Mouse (Mus musculus) midbrain, embryonic 12.5 days (tissue): Measurements from ENCODE around the gene Aunip. TPM values are rescaled to one million over a fixed set of nuclear protein-coding genes. Genes with fewer than 3 reads are reported as not detected.

Source experiments
- ATAC-seq: fragments of 200-750 bp; cut with Nextera tagmentation; 2 replicates; pipeline ENCODE4 v1.8.0; 2017; ENCODE audit warnings: low read depth, moderate TSS enrichment, moderate library complexity; ENCODE audit not compliant: low FRiP score
- H3K27ac ChIP-seq: fragments of 300-500 bp; sonication (generic); replicated peaks from 2 replicates; pipeline ENCODE4 v1.5.1; 2016; ENCODE audit warnings: mild to moderate bottlenecking
- H3K27me3 ChIP-seq: fragments of 300-500 bp; sonication (generic); 2 replicates; pipeline ENCODE4 v1.6.1; 2016; ENCODE audit warnings: mild to moderate bottlenecking
- H3K36me3 ChIP-seq: fragments of 300-500 bp; sonication (generic); 2 replicates; pipeline ENCODE4 v1.6.1; 2016
- H3K4me1 ChIP-seq: fragments of 300-500 bp; sonication (generic); 2 replicates; pipeline ENCODE4 v1.6.1; 2016
- H3K4me2 ChIP-seq: fragments of 300-500 bp; sonication (generic); replicated peaks from 2 replicates; pipeline ENCODE4 v1.6.1; 2016; ENCODE audit warnings: mild to moderate bottlenecking, moderate library complexity
- H3K4me3 ChIP-seq: fragments of 300-500 bp; sonication (generic); 2 replicates; pipeline ENCODE4 v1.5.1; 2016; ENCODE audit warnings: mild to moderate bottlenecking
- H3K9ac ChIP-seq: fragments of 300-500 bp; sonication (generic); replicated peaks from 2 replicates; pipeline ENCODE4 v1.6.1; 2016; ENCODE audit warnings: mild to moderate bottlenecking, moderate library complexity
- H3K9me3 ChIP-seq: fragments of 300-500 bp; sonication (generic); 2 replicates; pipeline ENCODE4 v1.6.1; 2016; ENCODE audit warnings: mild to moderate bottlenecking
- WGBS: fragments of 180-500 bp; shearing (Covaris S2); methylation state at CpG from one replicate; pipeline ENCODE4 v1.1.7; 2016; 5-methylcytosine and 5-hydroxymethylcytosine counted together
- polyA plus RNA-seq: library from polyadenylated mRNA; unstranded; fragments of >200 nt; fragmentation: Nextera tagmentation; extraction: Ambion mirVana; gene quantifications from 2 replicates; pipeline ENCODE4 v1.2.1, GENCODE M21; 2016

Gene Aunip
- polyA plus RNA-seq, 1 experiment from 2014 or later = 11.5 TPM

- 93% methylated on average over 4 of the region's 4 CpGs for WGBS
- Histone ChIP-seq H3K4me3 (no peak overlapping the region), H3K36me3 (no peaks in the 10 kb centered on the region; the same call in 1 of the 2 replicates), H3K9ac (no peak overlapping the region), H3K27ac (no peak overlapping the region), H3K27me3 (peaks cover 4% of the 10 kb centered on the region; the same call in 1 of the 2 replicates), H3K4me1 (no peaks in the 10 kb centered on the region), H3K4me2 (no peak overlapping the region), H3K9me3 (no peaks in the 10 kb centered on the region)
- ATAC-seq = no peak
Observed at GRCm38 (mm10) chr4:134505303-134505789, 5.5 kb upstream of the Aunip start.

- H3K36me3 ChIP-seq = no peaks in the 10 kb centered on the region; the same call in 1 of the 2 replicates
- ATAC-seq = no peak
- H3K9me3 ChIP-seq = no peaks in the 10 kb centered on the region
- no peak overlapping the region for H3K27ac ChIP-seq
- H3K4me2 ChIP-seq = no peak overlapping the region
- H3K4me1 ChIP-seq = peaks cover 1% of the 10 kb centered on the region; the same call in 1 of the 2 replicates
- H3K4me3 ChIP-seq = no peak overlapping the region
- H3K9ac ChIP-seq = no peak overlapping the region
- H3K27me3 ChIP-seq = peaks cover 4% of the 10 kb centered on the region; the same call in 1 of the 2 replicates
- 74% methylated on average over 3 of the region's 4 CpGs for WGBS
Observed at GRCm38 (mm10) chr4:134505966-134506594, 4.7 kb upstream of the Aunip start.

GRCm38 (mm10) chr4:134506713-134507112 lies 4.1 kb upstream of the Aunip start:
- Histone ChIP-seq H3K4me1 (peaks cover 8% of the 10 kb centered on the region), H3K4me3 (no peak overlapping the region), H3K27ac (no peak overlapping the region), H3K9ac (no peak overlapping the region), H3K36me3 (no peaks in the 10 kb centered on the region; the same call in 1 of the 2 replicates), H3K27me3 (peaks cover 4% of the 10 kb centered on the region; the same call in 1 of the 2 replicates), H3K4me2 (no peak overlapping the region), H3K9me3 (no peaks in the 10 kb centered on the region)
- WGBS = 86% methylated on average over 19 of the region's 19 CpGs
- no peak for ATAC-seq

GRCm38 (mm10) chr4:134510396-134510795 lies 403 bp upstream of the Aunip start:
- Histone ChIP-seq H3K27ac (no peak overlapping the region), H3K27me3 (peaks cover 4% of the 10 kb centered on the region; the same call in 1 of the 2 replicates), H3K36me3 (no peaks in the 10 kb centered on the region; the same call in 1 of the 2 replicates), H3K9me3 (no peaks in the 10 kb centered on the region), H3K4me1 (peaks cover 17% of the 10 kb centered on the region), H3K9ac (no peak overlapping the region), H3K4me2 (peak overlapping the region; percentile 86), H3K4me3 (no peak overlapping the region)
- WGBS = 70% methylated on average over 4 of the region's 4 CpGs
- ATAC-seq = peak; percentile 55

GRCm38 (mm10) chr4:134511730-134512129 lies 931 bp downstream of the Aunip start:
- 77% methylated on average over 6 of the region's 6 CpGs for WGBS
- Histone ChIP-seq H3K4me3 (peak overlapping the region; percentile 66), H3K36me3 (no peaks in the 10 kb centered on the region; the same call in 1 of the 2 replicates)

GRCm38 (mm10) chr4:134512798-134513197 lies 2.0 kb downstream of the Aunip start:
- H3K9me3 ChIP-seq = no peaks in the 10 kb centered on the region
- no peak for ATAC-seq
- H3K4me1 ChIP-seq = peaks cover 19% of the 10 kb centered on the region
- H3K27me3 ChIP-seq = no peaks in the 10 kb centered on the region; the same call in 1 of the 2 replicates
- peak overlapping the region; percentile 18; the same call in 1 of the 2 replicates for H3K4me3 ChIP-seq
- 35% methylated on average over 15 of the region's 15 CpGs for WGBS
- H3K4me2 ChIP-seq = peak overlapping the region; percentile 37
- no peak overlapping the region for H3K9ac ChIP-seq
- H3K27ac ChIP-seq = no peak overlapping the region
- no peaks in the 10 kb centered on the region for H3K36me3 ChIP-seq

More at GRCm38 (mm10) chr4:134511730-134512129, 931 bp downstream of the Aunip start:
- H3K9ac ChIP-seq = peak overlapping the region; percentile 62
- H3K4me2 ChIP-seq = peak overlapping the region; percentile 86
- peaks cover 4% of the 10 kb centered on the region; the same call in 1 of the 2 replicates for H3K27me3 ChIP-seq
- ATAC-seq = no peak
- H3K4me1 ChIP-seq = peaks cover 17% of the 10 kb centered on the region
- no peaks in the 10 kb centered on the region for H3K9me3 ChIP-seq
- no peak overlapping the region for H3K27ac ChIP-seq

GRCm38 (mm10) chr4:134514309-134514930 lies 3.6 kb downstream of the Aunip start:
- 90% methylated on average over 11 of the region's 11 CpGs for WGBS
- Histone ChIP-seq H3K4me3 (no peak overlapping the region), H3K36me3 (no peaks in the 10 kb centered on the region), H3K27ac (no peak overlapping the region), H3K9me3 (no peaks in the 10 kb centered on the region), H3K4me2 (no peak overlapping the region), H3K9ac (no peak overlapping the region), H3K4me1 (peaks cover 19% of the 10 kb centered on the region), H3K27me3 (no peaks in the 10 kb centered on the region)
- ATAC-seq = no peak

GRCm38 (mm10) chr4:134515614-134516013 lies 4.8 kb downstream of the Aunip start:
- Histone ChIP-seq H3K4me1 (peaks cover 19% of the 10 kb centered on the region), H3K4me3 (no peak overlapping the region), H3K9ac (no peak overlapping the region), H3K4me2 (no peak overlapping the region), H3K9me3 (no peaks in the 10 kb centered on the region), H3K27ac (no peak overlapping the region), H3K27me3 (no peaks in the 10 kb centered on the region), H3K36me3 (0 out of 2 replicates have a peak, but pooled peaks cover 3% of the 10 kb centered on the region)
- ATAC-seq = no peak
- WGBS = 84% methylated on average over 7 of the region's 7 CpGs

GRCm38 (mm10) chr4:134516981-134517380 lies 6.2 kb downstream of the Aunip start:
- Histone ChIP-seq H3K4me2 (no peak overlapping the region), H3K9me3 (no peaks in the 10 kb centered on the region), H3K27me3 (no peaks in the 10 kb centered on the region), H3K36me3 (0 out of 2 replicates have a peak, but pooled peaks cover 4% of the 10 kb centered on the region), H3K4me3 (no peak overlapping the region), H3K4me1 (peaks cover 9% of the 10 kb centered on the region), H3K9ac (no peak overlapping the region), H3K27ac (no peak overlapping the region)
- no peak for ATAC-seq
- 87% methylated on average over 8 of the region's 8 CpGs for WGBS

GRCm38 (mm10) chr4:134517719-134518118 lies 6.9 kb downstream of the Aunip start:
- WGBS = 91% methylated on average over 10 of the region's 10 CpGs

GRCm38 (mm10) chr4:134518541-134518940 lies 7.7 kb downstream of the Aunip start:
- no peak for ATAC-seq
- Histone ChIP-seq H3K9ac (no peak overlapping the region), H3K27ac (no peak overlapping the region), H3K27me3 (no peaks in the 10 kb centered on the region), H3K4me2 (no peak overlapping the region), H3K4me1 (0 out of 2 replicates have a peak, but pooled peaks cover 2% of the 10 kb centered on the region), H3K4me3 (no peak overlapping the region), H3K9me3 (no peaks in the 10 kb centered on the region), H3K36me3 (peaks cover 12% of the 10 kb centered on the region)
- 95% methylated on average over 4 of the region's 4 CpGs for WGBS

More at GRCm38 (mm10) chr4:134517719-134518118, 6.9 kb downstream of the Aunip start:
- Histone ChIP-seq H3K27ac (no peak overlapping the region), H3K36me3 (0 out of 2 replicates have a peak, but pooled peaks cover 4% of the 10 kb centered on the region), H3K27me3 (no peaks in the 10 kb centered on the region), H3K4me2 (no peak overlapping the region), H3K4me3 (no peak overlapping the region), H3K9ac (no peak overlapping the region), H3K9me3 (no peaks in the 10 kb centered on the region), H3K4me1 (peaks cover 4% of the 10 kb centered on the region)
- no peak for ATAC-seq

GRCm38 (mm10) chr4:134519281-134519680 lies 8.5 kb downstream of the Aunip start:
- Histone ChIP-seq H3K36me3 (peaks cover 18% of the 10 kb centered on the region), H3K27ac (no peak overlapping the region), H3K4me3 (no peak overlapping the region), H3K4me1 (0 out of 2 replicates have a peak, but pooled peaks cover 2% of the 10 kb centered on the region), H3K9me3 (no peaks in the 10 kb centered on the region), H3K27me3 (no peaks in the 10 kb centered on the region), H3K4me2 (no peak overlapping the region), H3K9ac (no peak overlapping the region)
- ATAC-seq = no peak
